Mouse (Mus musculus) stomach, postnatal 0 days (tissue): ENCODE measurements at regions not wholly inside any gene's neighbourhood (a gene's known extent, or its start where the extent isn't known, plus 50 kb on each side); places are given as distances from the start of the nearest gene placed in this dataset.

Experiments used
- CTCF ChIP-seq: IDR thresholded peaks from 2 replicates; pipeline ENCODE4 v1.5.1; 2016; ENCODE audit warnings: antibody characterized with exemption, low read depth, mild to moderate bottlenecking, moderate library complexity
- EP300 ChIP-seq: optimal IDR thresholded peaks from 2 replicates; pipeline ENCODE3; 2016; ENCODE audit warnings: antibody characterized with exemption

- TF ChIP-seq CTCF (peak; percentile 14; the same call in 1 of the 2 replicates), EP300 (no peak)
Measured at GRCm38 (mm10) chr6:117552006-117552667, 288.8 kb upstream of the Zfp637 start.
